Mouse (Mus musculus): ENCODE measurements around the gene Prkacb. TPM values are rescaled to one million over a fixed set of nuclear protein-coding genes. Genes with fewer than 3 reads are reported as not detected.

Prkacb gene
- polyA plus RNA-seq, 1 experiment: 4.2 TPM

GRCm38 (mm10) chr3:146792144-146792748, 20.5 kb downstream of the Prkacb start:
- no peak overlapping the region for H3K4me3 ChIP-seq (ENCODE audit: control insufficient read depth, low read depth, low read length)
- H3K27ac ChIP-seq (ENCODE audit: control insufficient read depth, insufficient read depth, low read depth, low read length): no peak overlapping the region
- TF ChIP-seq CTCF (IDR thresholded peaks at IDR 0.05; ENCODE audit: control insufficient read depth, insufficient read depth, insufficient replicate concordance, low read depth, low read length): no peak
- TF ChIP-seq POLR2A (IDR thresholded peaks at IDR 0.05; ENCODE audit: control insufficient read depth, low read depth, low read length): no peak
- no peaks in the 10 kb centered on the region for H3K36me3 ChIP-seq (ENCODE audit: control insufficient read depth, insufficient read depth, low read length)
- H3K27me3 ChIP-seq (ENCODE audit: control insufficient read depth, insufficient read depth, low read length): no peaks in the 10 kb centered on the region
- peaks cover 3% of the 10 kb centered on the region; the same call in 1 of the 2 replicates for H3K4me1 ChIP-seq (ENCODE audit: control insufficient read depth, insufficient read depth, low read length)

DNA sequence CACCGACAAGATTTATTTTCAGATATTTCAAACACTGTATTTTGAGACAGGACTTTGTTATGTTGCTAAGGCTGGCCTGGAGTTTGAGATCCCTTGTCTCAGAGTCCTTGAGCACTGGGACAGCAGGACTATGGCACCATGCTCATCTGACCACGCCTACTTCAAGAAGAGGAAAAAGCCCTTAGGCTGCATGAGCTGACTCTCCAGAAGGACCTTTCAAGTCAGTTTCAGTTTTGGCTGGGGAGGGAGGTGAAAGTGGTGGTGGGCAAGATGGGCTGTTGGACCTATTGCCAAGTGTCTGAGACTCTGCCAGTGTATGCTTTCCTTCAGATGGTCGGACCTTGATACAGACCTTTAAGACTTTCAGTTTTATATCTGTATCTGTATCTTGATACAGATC, 28.6 kb downstream of the Prkacb start:
- Histone ChIP-seq H3K4me1 (ENCODE audit: control insufficient read depth, insufficient read depth, low read length) (no peaks in the 10 kb centered on the region), H3K36me3 (ENCODE audit: control insufficient read depth, insufficient read depth, low read length) (no peaks in the 10 kb centered on the region), H3K27ac (ENCODE audit: control insufficient read depth, insufficient read depth, low read depth, low read length) (no peak overlapping the region), H3K27me3 (ENCODE audit: control insufficient read depth, insufficient read depth, low read length) (no peaks in the 10 kb centered on the region), H3K4me3 (ENCODE audit: control insufficient read depth, low read depth, low read length) (no peak overlapping the region)
- TF ChIP-seq CTCF (IDR thresholded peaks at IDR 0.05; ENCODE audit: control insufficient read depth, insufficient read depth, insufficient replicate concordance, low read depth, low read length) (no peak), POLR2A (IDR thresholded peaks at IDR 0.05; ENCODE audit: control insufficient read depth, low read depth, low read length) (no peak)

DNA sequence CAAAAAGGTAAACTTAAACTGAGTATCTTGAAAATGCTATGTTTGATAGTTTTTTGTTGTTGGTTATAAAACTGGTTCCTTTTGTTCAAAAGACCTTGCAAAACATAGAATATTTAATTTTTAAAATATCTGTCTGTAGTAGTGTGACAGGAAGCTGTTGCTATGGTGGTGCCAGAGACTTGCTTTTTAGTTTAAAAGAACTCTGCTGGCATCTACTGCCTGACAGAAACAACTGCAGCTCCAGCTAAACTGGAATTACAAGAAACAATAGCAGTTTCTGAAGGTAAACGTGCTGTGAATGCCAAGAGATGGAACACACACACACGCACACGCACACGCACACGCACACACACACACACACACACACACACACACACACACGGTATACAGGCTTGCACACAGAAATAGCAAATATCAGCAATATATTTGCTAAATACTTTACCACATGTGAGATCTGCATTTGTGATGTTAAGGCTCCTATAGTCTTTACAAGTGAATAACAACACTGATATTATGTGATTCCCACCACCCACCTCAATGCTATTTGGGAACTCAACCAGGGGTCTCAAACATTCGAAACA, 29.1 kb downstream of the Prkacb start:
- H3K4me1 ChIP-seq (ENCODE audit: control insufficient read depth, insufficient read depth, low read length): no peaks in the 10 kb centered on the region
- H3K27me3 ChIP-seq (ENCODE audit: control insufficient read depth, insufficient read depth, low read length): no peaks in the 10 kb centered on the region
- H3K27ac ChIP-seq (ENCODE audit: control insufficient read depth, insufficient read depth, low read depth, low read length): no peak overlapping the region
- no peaks in the 10 kb centered on the region for H3K36me3 ChIP-seq (ENCODE audit: control insufficient read depth, insufficient read depth, low read length)
- TF ChIP-seq CTCF (IDR thresholded peaks at IDR 0.05; ENCODE audit: control insufficient read depth, insufficient read depth, insufficient replicate concordance, low read depth, low read length): no peak
- no peak for TF ChIP-seq POLR2A (IDR thresholded peaks at IDR 0.05; ENCODE audit: control insufficient read depth, low read depth, low read length)
- H3K4me3 ChIP-seq (ENCODE audit: control insufficient read depth, low read depth, low read length): no peak overlapping the region

- Histone ChIP-seq H3K27me3 (ENCODE audit: control insufficient read depth, insufficient read depth, low read length) (no peaks in the 10 kb centered on the region), H3K4me3 (ENCODE audit: control insufficient read depth, low read depth, low read length) (no peak overlapping the region), H3K36me3 (ENCODE audit: control insufficient read depth, insufficient read depth, low read length) (no peaks in the 10 kb centered on the region), H3K4me1 (ENCODE audit: control insufficient read depth, insufficient read depth, low read length) (no peaks in the 10 kb centered on the region), H3K27ac (ENCODE audit: control insufficient read depth, insufficient read depth, low read depth, low read length) (no peak overlapping the region)
- TF ChIP-seq CTCF (IDR thresholded peaks at IDR 0.05; ENCODE audit: control insufficient read depth, insufficient read depth, insufficient replicate concordance, low read depth, low read length) (no peak), POLR2A (IDR thresholded peaks at IDR 0.05; ENCODE audit: control insufficient read depth, low read depth, low read length) (no peak)
Observed at GRCm38 (mm10) chr3:146782548-146782947, 30.2 kb downstream of the Prkacb start.

DNA sequence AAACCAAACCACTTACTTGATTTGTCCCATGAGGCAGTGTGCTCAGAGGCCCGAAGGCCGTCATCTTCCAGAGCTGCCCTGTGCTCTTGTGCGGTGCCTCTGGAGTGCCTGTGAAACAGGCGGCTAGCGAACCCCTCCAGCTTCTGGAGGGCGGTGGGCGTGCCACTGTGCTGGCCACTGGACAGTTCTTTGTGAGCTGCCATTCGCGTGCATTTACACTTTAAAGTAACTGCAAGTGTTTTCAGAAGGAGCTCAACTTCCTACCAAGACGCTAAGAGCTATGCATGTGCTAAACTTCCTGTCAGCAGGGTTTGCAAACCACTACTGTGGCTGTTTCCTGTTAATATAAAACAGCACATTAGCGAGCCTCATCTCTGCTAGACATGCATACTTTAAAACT, 31.7 kb downstream of the Prkacb start:
- H3K36me3 ChIP-seq (ENCODE audit: control insufficient read depth, insufficient read depth, low read length): no peaks in the 10 kb centered on the region
- TF ChIP-seq CTCF (IDR thresholded peaks at IDR 0.05; ENCODE audit: control insufficient read depth, insufficient read depth, insufficient replicate concordance, low read depth, low read length) (no peak), POLR2A (IDR thresholded peaks at IDR 0.05; ENCODE audit: control insufficient read depth, low read depth, low read length) (no peak)
- no peaks in the 10 kb centered on the region for H3K27me3 ChIP-seq (ENCODE audit: control insufficient read depth, insufficient read depth, low read length)
- H3K27ac ChIP-seq (ENCODE audit: control insufficient read depth, insufficient read depth, low read depth, low read length): no peak overlapping the region
- H3K4me1 ChIP-seq (ENCODE audit: control insufficient read depth, insufficient read depth, low read length): no peaks in the 10 kb centered on the region
- no peak overlapping the region for H3K4me3 ChIP-seq (ENCODE audit: control insufficient read depth, low read depth, low read length)

GRCm38 (mm10) chr3:146780241-146780640, 32.5 kb downstream of the Prkacb start:
- Histone ChIP-seq H3K27ac (ENCODE audit: control insufficient read depth, insufficient read depth, low read depth, low read length) (no peak overlapping the region), H3K27me3 (ENCODE audit: control insufficient read depth, insufficient read depth, low read length) (no peaks in the 10 kb centered on the region), H3K36me3 (ENCODE audit: control insufficient read depth, insufficient read depth, low read length) (no peaks in the 10 kb centered on the region), H3K4me3 (ENCODE audit: control insufficient read depth, low read depth, low read length) (no peak overlapping the region), H3K4me1 (ENCODE audit: control insufficient read depth, insufficient read depth, low read length) (no peaks in the 10 kb centered on the region)
- no peak for TF ChIP-seq POLR2A (IDR thresholded peaks at IDR 0.05; ENCODE audit: control insufficient read depth, low read depth, low read length)
- TF ChIP-seq CTCF (IDR thresholded peaks at IDR 0.05; ENCODE audit: control insufficient read depth, insufficient read depth, insufficient replicate concordance, low read depth, low read length): no peak

DNA sequence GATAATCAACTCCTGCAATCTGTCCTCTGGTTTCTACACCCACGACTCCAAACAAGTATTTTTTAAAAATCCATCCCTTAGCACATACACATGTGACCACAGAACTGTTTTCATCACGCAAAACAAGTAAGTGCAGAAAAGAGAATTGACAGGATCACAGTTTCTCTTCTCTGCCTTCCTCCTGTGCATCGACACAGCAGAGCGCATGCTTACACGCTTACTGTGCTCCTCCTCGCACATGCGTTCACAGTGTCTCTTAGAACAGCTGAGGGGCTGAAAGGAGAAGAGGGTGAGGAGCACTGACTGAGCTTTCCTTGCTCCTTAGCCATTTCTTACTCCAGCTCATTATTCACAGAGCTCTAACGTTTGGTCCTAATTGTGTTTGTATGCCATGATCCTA, 33.9 kb downstream of the Prkacb start:
- Histone ChIP-seq H3K36me3 (ENCODE audit: control insufficient read depth, insufficient read depth, low read length) (no peaks in the 10 kb centered on the region), H3K27ac (ENCODE audit: control insufficient read depth, insufficient read depth, low read depth, low read length) (no peak overlapping the region)
- no peak for TF ChIP-seq CTCF (IDR thresholded peaks at IDR 0.05; ENCODE audit: control insufficient read depth, insufficient read depth, insufficient replicate concordance, low read depth, low read length)

More for the DNA sequence above, 33.9 kb downstream of the Prkacb start:
- Histone ChIP-seq H3K27me3 (ENCODE audit: control insufficient read depth, insufficient read depth, low read length) (no peaks in the 10 kb centered on the region), H3K4me1 (ENCODE audit: control insufficient read depth, insufficient read depth, low read length) (no peaks in the 10 kb centered on the region), H3K4me3 (ENCODE audit: control insufficient read depth, low read depth, low read length) (no peak overlapping the region)
